Mouse (Mus musculus): ENCODE results near the gene Epha7.

Gene Epha7

DNA sequence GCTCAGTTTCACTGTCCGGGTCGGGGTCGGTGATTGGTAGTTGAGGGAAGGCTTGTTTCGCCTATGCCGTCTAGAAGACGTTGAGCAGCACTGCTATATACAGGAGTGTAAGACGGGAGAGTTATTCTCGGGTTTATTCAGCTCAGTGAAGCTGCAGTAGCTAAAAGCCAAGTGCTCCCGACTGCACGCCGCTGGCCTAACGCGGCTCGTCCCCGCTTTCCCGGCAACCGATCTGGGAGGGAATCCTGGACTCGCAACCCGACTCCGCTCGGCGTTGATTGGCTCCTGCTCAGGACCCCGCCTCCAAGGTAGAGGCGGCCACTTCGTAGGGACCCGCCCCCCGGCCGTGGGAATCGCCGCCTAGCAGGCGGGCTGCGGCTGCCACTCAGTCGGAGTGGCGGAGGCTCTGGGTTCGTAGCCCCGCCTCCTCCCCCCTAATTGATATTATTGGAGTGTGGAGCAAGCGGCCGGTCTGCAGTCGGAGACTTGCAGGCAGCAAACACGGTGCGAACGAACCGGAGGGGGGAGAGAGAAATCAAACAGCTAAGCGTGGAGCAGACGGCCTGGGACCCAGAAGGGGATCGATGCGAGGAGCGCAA, at the start of gene Epha7:
TSS of gene Epha7 (plus strand) at position 441 of the 599 bp plus-strand sequence.
- DNase-seq: peak; percentile 98

DNA sequence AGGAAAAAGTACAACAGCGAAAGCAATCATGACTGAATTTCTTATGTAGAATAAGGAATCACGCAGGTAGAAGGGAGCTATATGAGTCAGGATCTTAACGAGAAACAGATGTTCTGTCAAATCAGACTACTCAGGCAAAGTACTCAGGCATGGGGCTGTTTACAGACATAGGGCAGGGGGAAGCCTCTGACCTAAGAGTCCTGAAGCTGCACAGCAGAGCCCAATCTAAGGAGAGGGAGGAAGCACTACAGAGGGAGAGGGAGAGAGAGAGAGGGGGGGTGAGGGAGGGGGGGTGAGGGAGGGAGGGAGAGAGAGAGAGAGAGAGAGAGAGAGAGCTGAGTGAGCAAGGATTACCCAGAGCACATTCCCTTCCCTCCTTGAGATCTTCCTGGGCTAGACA, 29.0 kb upstream of the Epha7 start:
- peak; percentile 18 for DNase-seq

GRCm38 (mm10) chr4:28808800-28809199, 4.1 kb upstream of the Epha7 start:
- peak; percentile 63 for DNase-seq

GRCm38 (mm10) chr4:28809703-28810102, 3.2 kb upstream of the Epha7 start:
- no peak for DNase-seq

- peak; percentile 76 for DNase-seq
These were observed 882 bp downstream of the Epha7 start for GRCm38 (mm10) chr4:28813551-28814475.

- DNase-seq: no peak
These were observed 1.5 kb downstream of the Epha7 start for GRCm38 (mm10) chr4:28814476-28814815.

- peak; percentile 81 for DNase-seq
These were observed 2.1 kb downstream of the Epha7 start for GRCm38 (mm10) chr4:28814816-28815620.

DNA sequence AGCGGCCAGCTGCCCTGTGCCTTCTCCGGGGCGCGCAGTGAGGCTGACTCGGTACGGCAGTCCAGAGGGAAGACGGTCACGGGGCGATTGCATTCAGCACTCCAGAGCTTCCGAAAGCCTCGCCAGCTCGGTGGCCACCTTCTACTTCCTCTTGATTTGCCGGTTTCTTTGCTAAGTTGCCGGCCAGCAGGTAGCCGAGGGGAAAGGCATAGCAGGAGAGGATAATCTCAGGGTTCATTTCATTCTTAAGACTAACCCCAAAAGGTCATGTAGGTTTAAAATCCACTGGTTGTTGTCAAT, 2.6 kb downstream of the Epha7 start:
- no peak for DNase-seq

DNA sequence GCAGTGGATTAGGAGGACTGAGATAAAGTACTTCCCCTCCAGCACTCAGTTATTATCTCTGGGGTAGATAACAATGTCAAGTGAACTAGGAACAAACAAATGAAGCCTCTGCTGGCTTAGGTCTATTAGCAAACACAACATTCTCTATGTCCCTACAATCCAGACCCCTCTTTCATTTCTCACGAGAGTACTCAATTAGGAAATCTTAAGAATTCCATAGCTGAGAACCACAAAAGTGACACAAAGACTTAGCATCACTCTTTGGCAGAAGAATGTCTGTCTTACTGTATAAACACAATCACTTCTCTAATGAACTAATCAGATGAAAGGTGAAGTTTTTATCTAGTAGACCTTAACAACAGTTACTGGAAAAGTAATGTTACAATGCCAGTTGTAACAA, 10.7 kb downstream of the Epha7 start:
- peak; percentile 32 for DNase-seq

DNA sequence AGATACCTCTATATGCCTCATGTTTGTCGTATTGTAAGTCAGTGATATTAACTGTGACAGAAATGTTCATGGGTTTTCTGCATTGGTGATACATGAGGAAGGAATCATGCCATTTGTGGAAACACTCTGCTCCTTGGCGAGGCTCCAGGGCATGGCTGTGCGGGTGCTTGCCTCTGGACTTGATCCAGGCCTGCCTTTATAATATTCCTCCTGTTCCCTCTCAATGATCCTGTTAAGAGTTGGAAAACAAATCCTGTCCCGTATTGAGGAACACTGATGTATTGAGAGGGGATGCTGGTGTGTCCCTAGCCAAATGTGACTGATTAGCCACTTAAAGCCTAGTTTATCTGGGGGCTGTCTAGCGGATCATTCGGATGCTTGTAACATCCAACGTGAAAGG, 11.7 kb downstream of the Epha7 start:
- peak; percentile 18 for DNase-seq

DNA sequence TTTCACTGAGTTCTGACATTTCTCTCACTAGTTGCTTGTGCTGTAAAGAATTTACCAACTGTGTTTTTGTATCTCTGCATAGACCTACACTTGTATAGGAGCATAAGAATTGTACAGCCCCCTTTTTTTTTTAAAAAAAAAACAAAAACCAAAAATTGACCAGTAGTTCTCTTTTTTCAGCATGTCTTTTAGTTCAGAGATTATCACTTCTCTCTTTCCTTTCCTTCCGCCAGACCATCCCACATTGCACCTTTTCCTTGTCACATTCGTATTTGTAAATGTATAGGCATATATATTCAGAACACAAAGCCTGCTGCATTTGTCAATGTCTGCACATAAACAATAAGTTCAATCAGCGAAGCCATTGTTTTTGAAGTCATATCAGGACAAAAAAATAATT, 24.7 kb downstream of the Epha7 start:
- DNase-seq: no peak

DNA sequence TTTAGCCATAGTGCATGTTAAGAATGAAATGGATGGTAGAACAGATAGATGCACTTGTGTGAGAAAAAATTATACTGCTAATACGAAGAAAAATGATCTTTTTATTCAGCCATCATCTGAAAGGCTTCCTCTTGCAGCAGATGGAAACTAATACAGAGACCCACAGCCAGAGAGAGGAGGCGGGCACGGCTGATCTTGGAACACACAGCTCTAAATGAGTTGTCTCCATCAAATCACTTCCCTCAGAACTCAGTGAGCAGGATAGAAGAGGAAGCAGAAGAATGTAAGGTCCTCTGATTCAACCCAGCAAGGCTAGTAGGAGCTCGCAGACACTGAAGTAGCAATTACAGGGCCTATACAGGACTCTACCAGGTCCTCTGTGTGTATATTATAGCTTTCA, 33.4 kb downstream of the Epha7 start:
- DNase-seq: no peak

DNA sequence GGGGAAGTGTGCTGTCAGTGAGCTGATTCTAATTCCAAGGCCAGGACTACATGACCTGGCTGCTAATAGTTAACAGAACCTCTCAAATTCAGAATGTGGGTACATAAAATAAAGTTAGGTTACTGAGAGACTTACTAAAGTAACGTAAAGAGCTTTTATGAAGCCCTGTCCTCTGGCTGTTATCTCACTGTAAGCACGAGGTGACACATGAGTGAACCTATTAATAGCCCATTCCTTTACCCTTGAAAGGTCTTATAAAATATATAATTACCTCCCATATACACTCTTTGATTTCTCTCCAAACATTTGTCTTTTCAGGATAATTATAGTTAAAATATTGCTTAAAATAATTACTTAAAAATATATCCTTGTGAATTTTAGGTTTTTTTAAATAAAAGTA, 37.5 kb downstream of the Epha7 start:
- DNase-seq: no peak

GRCm38 (mm10) chr4:28862845-28863666, 50.1 kb downstream of the Epha7 start:
- DNase-seq: no peak

GRCm38 (mm10) chr4:28866411-28866810, 53.5 kb downstream of the Epha7 start:
- no peak for DNase-seq

- DNase-seq: no peak
These were observed 58.7 kb downstream of the Epha7 start for GRCm38 (mm10) chr4:28871615-28872014.

GRCm38 (mm10) chr4:28881271-28882044, 68.5 kb downstream of the Epha7 start:
- no peak for DNase-seq

GRCm38 (mm10) chr4:28889630-28890029, 76.7 kb downstream of the Epha7 start:
- DNase-seq: no peak

GRCm38 (mm10) chr4:28890102-28890501, 77.2 kb downstream of the Epha7 start:
- DNase-seq: no peak

- no peak for DNase-seq
These were observed 82.5 kb downstream of the Epha7 start for GRCm38 (mm10) chr4:28895480-28895879.

DNA sequence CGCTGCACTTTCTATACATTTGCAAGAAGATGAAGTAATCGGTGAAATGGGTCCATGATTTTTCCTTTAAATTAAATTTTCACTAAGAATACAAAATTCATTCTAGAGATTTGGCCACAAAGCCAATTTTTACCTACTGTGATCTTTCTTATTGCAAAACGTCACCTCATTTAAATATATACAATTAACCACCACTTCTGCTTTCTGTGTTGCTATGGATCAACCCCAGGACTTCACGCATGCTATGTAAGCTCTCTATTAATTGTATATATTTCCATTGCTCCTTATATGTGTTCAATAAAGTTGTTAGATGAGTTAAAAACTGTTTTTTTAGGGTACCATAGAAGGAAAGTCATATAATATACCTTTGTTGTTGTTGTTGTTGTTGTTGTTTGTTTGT, 86.4 kb downstream of the Epha7 start:
- no peak for DNase-seq

DNA sequence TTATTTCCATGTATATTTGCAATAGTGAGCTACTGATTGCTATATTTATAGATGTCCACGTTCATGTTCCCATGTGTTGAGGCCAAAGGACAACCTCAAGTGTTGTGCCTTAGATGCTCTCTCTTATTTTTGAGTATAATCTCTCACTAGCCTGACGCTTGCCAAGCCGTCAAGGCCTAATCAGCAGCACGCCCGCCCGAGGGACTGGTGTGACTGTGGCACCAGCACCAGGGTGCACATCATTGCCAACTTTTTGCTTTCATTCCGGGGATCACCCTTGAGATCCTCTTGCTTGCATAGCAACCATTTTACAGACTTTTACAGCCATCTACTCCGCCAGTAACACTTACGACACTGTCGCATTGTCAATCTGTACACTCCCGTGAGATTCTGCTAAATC, 86.9 kb downstream of the Epha7 start:
- no peak for DNase-seq
